ENCODE assay signal across 1 mouse cellular context in the genomic region with DNA sequence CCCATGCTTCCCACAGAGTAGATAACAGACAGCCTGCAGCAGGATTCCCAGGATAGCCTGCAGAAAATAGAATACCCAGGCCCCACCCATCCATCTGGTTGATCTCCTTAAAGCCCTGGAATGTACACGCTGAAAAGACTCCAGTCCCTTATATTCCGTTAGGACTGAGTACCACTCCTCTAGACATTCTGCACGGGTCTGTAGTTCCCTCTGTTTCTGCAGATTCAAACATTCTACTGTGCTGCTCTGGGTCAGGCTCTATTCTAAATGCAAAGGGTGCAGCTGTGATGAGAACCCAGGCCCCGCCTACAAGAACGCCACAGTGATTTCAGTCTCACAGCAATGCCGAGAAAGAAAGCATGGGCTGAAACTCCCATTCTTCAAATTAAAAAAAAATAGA.
TF ChIP-seq lines count a peak whose summit lies in the region.

No protein-coding gene starts in this region.

TF ChIP-seq in CH12.LX, 34 proteins besides CTCF, POLR2A, EP300 and RAD21:
- TF ChIP-seq IRF4 (IDR thresholded peaks at IDR 0.05; ENCODE audit: low read depth, low read length) (no peak), SMC3 (IDR thresholded peaks at IDR 0.05; ENCODE audit: low read depth, low read length) (no peak), E2F4 (IDR thresholded peaks at IDR 0.05; ENCODE audit: insufficient replicate concordance, low read depth, low read length) (no peak), ZC3H11A (IDR thresholded peaks at IDR 0.05; ENCODE audit: low read depth, low read length) (no peak), PAX5 (IDR thresholded peaks at IDR 0.05; ENCODE audit: low read length) (no peak), CHD2 (IDR thresholded peaks at IDR 0.05; ENCODE audit: low read length) (no peak), NELFE (IDR thresholded peaks at IDR 0.05; ENCODE audit: low read depth, low read length) (no peak), GABPA (IDR thresholded peaks at IDR 0.05; ENCODE audit: insufficient replicate concordance, low read depth, low read length) (no peak), ZMIZ1 (IDR thresholded peaks at IDR 0.05; ENCODE audit: low read depth, low read length) (no peak), NRF1 (IDR thresholded peaks at IDR 0.05; ENCODE audit: low read depth, low read length) (no peak)
TF ChIP-seq in CH12.LX: peak in this region for 0.
